Mouse (Mus musculus): ENCODE data around the gene Cd151. TPM values are rescaled to one million over a fixed set of nuclear protein-coding genes. Genes with fewer than 3 reads are reported as not detected.

The Cd151 gene
- polyA plus RNA-seq, 1 experiment from 2014 or later, result 23.0 TPM

DNA sequence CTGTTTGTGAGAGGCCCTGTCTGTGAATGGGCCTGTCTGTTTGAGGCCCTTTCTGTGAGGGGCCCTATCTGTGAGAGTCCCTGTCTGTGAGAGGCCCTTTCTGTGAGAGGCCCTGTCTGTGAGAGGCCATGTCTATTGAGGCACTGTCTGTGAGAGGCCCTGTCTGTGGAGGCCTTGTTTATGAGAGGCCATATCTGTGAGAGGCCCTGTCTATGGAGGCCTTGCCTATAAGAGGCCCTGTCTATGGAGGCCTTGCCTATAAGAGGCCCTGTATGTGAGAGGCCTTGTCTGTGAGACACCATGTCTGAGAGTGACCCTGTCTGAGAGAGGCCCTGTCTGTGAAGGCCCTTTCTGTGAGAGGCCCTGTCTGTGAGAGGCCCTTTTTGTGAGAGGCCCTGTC lies 41.0 kb downstream of the Cd151 start:
- H3K4me1 ChIP-seq (ENCODE audit: control insufficient read depth, insufficient read depth, low read depth, low read length), result no peaks in the 10 kb centered on the region
- H3K9ac ChIP-seq (ENCODE audit: low read depth, low read length), result no peak overlapping the region
- H3K4me2 ChIP-seq (ENCODE audit: low read length), result no peak overlapping the region
- no peak overlapping the region for H3K27ac ChIP-seq (ENCODE audit: low read depth, low read length)
- no peaks in the 10 kb centered on the region for H3K27me3 ChIP-seq (replicated peaks; ENCODE audit: control insufficient read depth, insufficient read depth, low read length)
- no peak overlapping the region for H3K4me3 ChIP-seq (ENCODE audit: low read length)
- no peaks in the 10 kb centered on the region for H3K9me3 ChIP-seq (ENCODE audit: control insufficient read depth, low read length)
- H3K36me3 ChIP-seq (ENCODE audit: control insufficient read depth, insufficient read depth, low read length), result 0 out of 2 replicates have a peak, but pooled peaks cover 2% of the 10 kb centered on the region
- no peak for ATAC-seq

DNA sequence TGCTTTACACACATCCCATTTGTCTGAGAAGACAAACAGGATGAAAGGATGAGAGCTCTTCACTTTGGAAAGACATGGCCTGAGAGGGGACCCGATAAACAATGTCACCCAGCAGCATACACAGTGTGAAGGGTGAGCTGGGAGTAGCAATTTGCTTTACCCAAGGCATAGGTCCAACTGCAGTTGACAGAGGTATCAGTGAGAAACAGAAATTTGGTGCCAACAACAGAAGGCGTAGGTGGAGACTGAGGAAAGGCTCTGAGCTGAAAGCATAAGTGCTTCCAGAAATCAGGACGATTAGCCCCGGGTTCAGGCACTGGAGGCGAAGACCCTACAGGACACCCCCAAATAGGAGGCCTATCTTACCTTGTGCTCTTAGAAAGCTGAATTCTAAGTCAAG lies 43.0 kb downstream of the Cd151 start:
- WGBS, result 90% methylated on average over 5 of the region's 5 CpGs
- H3K4me3 ChIP-seq (ENCODE audit: low read length), result no peak overlapping the region
- no peaks in the 10 kb centered on the region for H3K4me1 ChIP-seq (ENCODE audit: control insufficient read depth, insufficient read depth, low read depth, low read length)
- no peaks in the 10 kb centered on the region for H3K9me3 ChIP-seq (ENCODE audit: control insufficient read depth, low read length)
- H3K9ac ChIP-seq (ENCODE audit: low read depth, low read length), result no peak overlapping the region
- H3K27me3 ChIP-seq (replicated peaks; ENCODE audit: control insufficient read depth, insufficient read depth, low read length), result no peaks in the 10 kb centered on the region
- H3K4me2 ChIP-seq (ENCODE audit: low read length), result no peak overlapping the region
- H3K27ac ChIP-seq (ENCODE audit: low read depth, low read length), result no peak overlapping the region
- 0 out of 2 replicates have a peak, but pooled peaks cover 4% of the 10 kb centered on the region for H3K36me3 ChIP-seq (ENCODE audit: control insufficient read depth, insufficient read depth, low read length)
- ATAC-seq, result no peak

DNA sequence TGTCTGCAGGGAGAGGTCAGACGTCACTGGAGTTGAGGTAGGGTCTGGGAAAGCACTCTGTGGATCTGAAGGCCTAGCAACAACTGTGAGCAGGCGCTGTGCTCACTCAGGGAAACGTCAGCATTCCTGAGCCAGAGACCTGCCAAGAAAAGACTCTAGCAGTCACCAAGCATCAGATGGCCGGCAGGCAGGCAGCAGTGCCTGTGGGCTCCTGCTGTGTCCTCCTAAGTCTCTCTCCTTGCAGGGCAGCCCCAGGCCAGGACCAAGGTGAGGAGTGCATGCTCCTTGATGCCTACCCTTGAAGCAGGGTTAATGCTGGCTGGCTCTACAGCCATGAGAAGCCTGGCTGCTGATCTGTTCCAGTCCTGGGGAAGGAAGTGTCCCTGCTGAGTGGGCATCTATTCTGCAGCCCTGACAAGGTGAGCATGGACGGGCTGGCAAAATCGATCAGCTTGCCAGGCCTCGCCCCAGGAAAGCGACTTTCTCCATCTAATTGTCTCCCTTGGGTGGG lies 43.5 kb downstream of the Cd151 start:
- no peak overlapping the region for H3K4me3 ChIP-seq (ENCODE audit: low read length)
- no peaks in the 10 kb centered on the region for H3K27me3 ChIP-seq (replicated peaks; ENCODE audit: control insufficient read depth, insufficient read depth, low read length)
- 0 out of 2 replicates have a peak, but pooled peaks cover 4% of the 10 kb centered on the region for H3K36me3 ChIP-seq (ENCODE audit: control insufficient read depth, insufficient read depth, low read length)
- H3K27ac ChIP-seq (ENCODE audit: low read depth, low read length), result no peak overlapping the region
- H3K9me3 ChIP-seq (ENCODE audit: control insufficient read depth, low read length), result no peaks in the 10 kb centered on the region
- H3K4me1 ChIP-seq (ENCODE audit: control insufficient read depth, insufficient read depth, low read depth, low read length), result no peaks in the 10 kb centered on the region
- WGBS, result 70% methylated on average over 8 of the region's 8 CpGs
- no peak for ATAC-seq
- no peak overlapping the region for H3K4me2 ChIP-seq (ENCODE audit: low read length)
- H3K9ac ChIP-seq (ENCODE audit: low read depth, low read length), result no peak overlapping the region

DNA sequence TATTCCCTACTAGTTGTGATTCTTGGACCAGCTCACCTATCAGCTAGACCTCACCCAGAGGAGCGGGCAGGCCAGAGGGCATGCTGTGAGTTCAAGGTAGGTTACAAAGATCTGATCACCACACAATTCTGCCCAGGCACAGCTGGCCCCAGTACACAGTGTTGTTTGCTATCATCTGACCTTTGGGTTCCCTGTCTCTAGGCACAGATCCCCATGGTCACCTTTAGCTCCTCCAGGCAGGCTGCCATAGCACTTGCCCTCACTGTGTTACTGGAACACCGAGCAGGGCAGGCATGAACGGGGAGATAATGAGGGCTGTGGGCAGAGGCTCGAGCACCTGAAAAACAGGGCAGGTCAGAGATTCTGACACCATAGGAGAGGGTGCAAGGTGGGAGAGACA lies 50.4 kb downstream of the Cd151 start:
- Histone ChIP-seq H3K36me3 (ENCODE audit: control insufficient read depth, insufficient read depth, low read length) (peaks cover 7% of the 10 kb centered on the region), H3K9ac (ENCODE audit: low read depth, low read length) (no peak overlapping the region)
- 85% methylated on average over 4 of the region's 4 CpGs for WGBS

DNA sequence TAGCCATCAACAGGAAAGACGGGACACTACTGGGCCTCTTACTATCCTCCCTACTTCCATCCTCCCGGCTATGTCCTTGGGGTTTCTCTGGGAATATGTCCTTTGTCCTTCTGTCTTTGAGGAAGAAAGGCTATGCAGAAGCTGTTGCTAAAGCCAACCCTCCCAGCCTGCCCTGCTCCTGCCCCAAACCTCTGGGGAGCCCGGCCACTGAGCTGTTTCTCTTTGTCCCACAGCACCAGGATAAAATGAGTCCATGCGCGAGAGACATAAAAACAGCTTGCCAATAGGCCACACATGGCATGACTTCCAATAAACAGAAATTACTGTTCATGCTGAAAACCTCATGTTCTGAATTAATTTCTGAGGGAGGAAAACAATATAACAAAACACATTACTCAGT lies 51.1 kb downstream of the Cd151 start:
- H3K9me3 ChIP-seq (ENCODE audit: control insufficient read depth, low read length), result no peaks in the 10 kb centered on the region
- H3K4me1 ChIP-seq (ENCODE audit: control insufficient read depth, insufficient read depth, low read depth, low read length), result no peaks in the 10 kb centered on the region
- H3K36me3 ChIP-seq (ENCODE audit: control insufficient read depth, insufficient read depth, low read length), result peaks cover 7% of the 10 kb centered on the region
- no peak overlapping the region for H3K27ac ChIP-seq (ENCODE audit: low read depth, low read length)
- no peak overlapping the region for H3K4me3 ChIP-seq (ENCODE audit: low read length)
- WGBS, result 80% methylated on average over 5 of the region's 5 CpGs
- ATAC-seq, result no peak
- H3K9ac ChIP-seq (ENCODE audit: low read depth, low read length), result no peak overlapping the region
- no peak overlapping the region for H3K4me2 ChIP-seq (ENCODE audit: low read length)
- H3K27me3 ChIP-seq (replicated peaks; ENCODE audit: control insufficient read depth, insufficient read depth, low read length), result no peaks in the 10 kb centered on the region

More for the DNA sequence above, 50.4 kb downstream of the Cd151 start:
- no peak overlapping the region for H3K4me2 ChIP-seq (ENCODE audit: low read length)
- H3K4me3 ChIP-seq (ENCODE audit: low read length), result no peak overlapping the region
- no peak overlapping the region for H3K27ac ChIP-seq (ENCODE audit: low read depth, low read length)
- no peaks in the 10 kb centered on the region for H3K4me1 ChIP-seq (ENCODE audit: control insufficient read depth, insufficient read depth, low read depth, low read length)
- no peaks in the 10 kb centered on the region for H3K9me3 ChIP-seq (ENCODE audit: control insufficient read depth, low read length)
- H3K27me3 ChIP-seq (replicated peaks; ENCODE audit: control insufficient read depth, insufficient read depth, low read length), result no peaks in the 10 kb centered on the region
- no peak for ATAC-seq

DNA sequence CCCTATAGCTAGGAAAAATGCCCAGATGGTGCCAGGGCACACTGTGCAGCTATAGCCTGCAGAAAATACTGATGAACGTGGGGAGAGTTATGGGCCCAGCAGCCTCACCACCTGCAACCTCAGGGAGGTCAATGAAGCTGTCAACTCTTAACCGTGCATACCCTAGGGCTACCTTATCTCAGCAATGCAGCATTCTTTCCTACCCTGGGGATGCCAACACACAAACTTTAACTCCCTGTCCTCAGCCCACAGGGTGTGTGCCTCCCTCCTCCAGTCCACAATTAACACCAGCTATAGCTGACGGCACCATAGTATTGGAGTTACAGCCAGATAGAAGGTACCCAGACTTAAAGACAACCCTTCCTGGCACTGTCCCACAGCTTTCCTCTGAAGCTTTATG lies 51.7 kb downstream of the Cd151 start:
- H3K4me2 ChIP-seq (ENCODE audit: low read length), result no peak overlapping the region
- H3K36me3 ChIP-seq (ENCODE audit: control insufficient read depth, insufficient read depth, low read length), result peaks cover 5% of the 10 kb centered on the region

DNA sequence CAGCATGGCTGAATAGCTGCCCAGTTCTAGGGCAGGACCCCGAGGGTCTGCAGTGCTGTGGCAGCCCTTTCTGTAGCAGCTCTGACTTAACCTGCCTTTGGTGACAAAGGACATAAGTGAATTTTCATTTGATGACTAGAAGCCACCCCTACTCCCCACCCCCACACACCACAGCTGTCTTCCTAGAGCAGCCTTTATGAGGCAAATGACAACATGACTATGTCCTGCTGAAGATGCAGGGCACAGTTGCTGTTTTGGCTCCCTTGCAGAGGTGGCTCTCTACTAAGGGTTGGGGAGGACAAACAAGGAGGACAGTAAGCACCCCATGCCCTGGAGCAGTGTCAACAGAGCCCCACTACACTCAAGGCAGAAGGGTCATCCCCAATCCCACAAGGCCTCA lies 52.6 kb downstream of the Cd151 start:
- Histone ChIP-seq H3K4me2 (ENCODE audit: low read length) (no peak overlapping the region), H3K36me3 (ENCODE audit: control insufficient read depth, insufficient read depth, low read length) (peaks cover 5% of the 10 kb centered on the region), H3K9me3 (ENCODE audit: control insufficient read depth, low read length) (no peaks in the 10 kb centered on the region), H3K9ac (ENCODE audit: low read depth, low read length) (no peak overlapping the region), H3K4me3 (ENCODE audit: low read length) (no peak overlapping the region), H3K4me1 (ENCODE audit: control insufficient read depth, insufficient read depth, low read depth, low read length) (no peaks in the 10 kb centered on the region), H3K27me3 (replicated peaks; ENCODE audit: control insufficient read depth, insufficient read depth, low read length) (no peaks in the 10 kb centered on the region), H3K27ac (ENCODE audit: low read depth, low read length) (no peak overlapping the region)
- WGBS, result 81% methylated on average over 1 of the region's 1 CpGs
- no peak for ATAC-seq

More for the DNA sequence above, 51.7 kb downstream of the Cd151 start:
- ATAC-seq, result no peak
- H3K27ac ChIP-seq (ENCODE audit: low read depth, low read length), result no peak overlapping the region
- no peak overlapping the region for H3K4me3 ChIP-seq (ENCODE audit: low read length)
- H3K9me3 ChIP-seq (ENCODE audit: control insufficient read depth, low read length), result no peaks in the 10 kb centered on the region
- no peak overlapping the region for H3K9ac ChIP-seq (ENCODE audit: low read depth, low read length)
- 73% methylated on average over 3 of the region's 3 CpGs for WGBS
- no peaks in the 10 kb centered on the region for H3K4me1 ChIP-seq (ENCODE audit: control insufficient read depth, insufficient read depth, low read depth, low read length)
- no peaks in the 10 kb centered on the region for H3K27me3 ChIP-seq (replicated peaks; ENCODE audit: control insufficient read depth, insufficient read depth, low read length)

Other genes starting within 250 kb of the Cd151 start
- 57.1 and 67.4 TPM in 2 replicates for gene Phrf1, start 238.6 kb upstream of the Cd151 start, polyA plus RNA-seq (2015; fragmentation: Nextera tagmentation; extraction: Ambion mirVana)
- gene Irf7, start 200.9 kb upstream of the Cd151 start, polyA plus RNA-seq (2015; fragmentation: Nextera tagmentation; extraction: Ambion mirVana), result 1.8 and 2.0 TPM in 2 replicates
- gene Cdhr5, start 190.6 kb upstream of the Cd151 start, polyA plus RNA-seq (2015; fragmentation: Nextera tagmentation; extraction: Ambion mirVana), result 0.29 TPM in 1 of 2 replicates, not detected in the other
- 3.5 and 6.1 TPM in 2 replicates for gene Sct, start 188.3 kb upstream of the Cd151 start, polyA plus RNA-seq (2015; fragmentation: Nextera tagmentation; extraction: Ambion mirVana)
- 0.64 and 1.00 TPM in 2 replicates for gene Drd4, start 175.4 kb upstream of the Cd151 start, polyA plus RNA-seq (2015; fragmentation: Nextera tagmentation; extraction: Ambion mirVana)
- 202 and 206 TPM in 2 replicates for gene Deaf1, start 139.7 kb upstream of the Cd151 start, polyA plus RNA-seq (2015; fragmentation: Nextera tagmentation; extraction: Ambion mirVana)
- gene Tmem80, start 139.7 kb upstream of the Cd151 start, polyA plus RNA-seq (2015; fragmentation: Nextera tagmentation; extraction: Ambion mirVana), result 48.2 and 52.2 TPM in 2 replicates
- 2.5 and 3.1 TPM in 2 replicates for gene Eps8l2, start 128.5 kb upstream of the Cd151 start, polyA plus RNA-seq (2015; fragmentation: Nextera tagmentation; extraction: Ambion mirVana)
- 276 and 284 TPM in 2 replicates for gene Taldo1, start 75.2 kb upstream of the Cd151 start, polyA plus RNA-seq (2015; fragmentation: Nextera tagmentation; extraction: Ambion mirVana)
- gene Gatd1, start 53.3 kb upstream of the Cd151 start, polyA plus RNA-seq (2015; fragmentation: Nextera tagmentation; extraction: Ambion mirVana), result 51.8 and 55.2 TPM in 2 replicates
- gene Cend1, start 37.9 kb upstream of the Cd151 start, polyA plus RNA-seq (2015; fragmentation: Nextera tagmentation; extraction: Ambion mirVana), result 226 and 245 TPM in 2 replicates
- 96.3 and 104 TPM in 2 replicates for gene Slc25a22, start 29.5 kb upstream of the Cd151 start, polyA plus RNA-seq (2015; fragmentation: Nextera tagmentation; extraction: Ambion mirVana)
- gene Pidd1, start 23.4 kb upstream of the Cd151 start, polyA plus RNA-seq (2015; fragmentation: Nextera tagmentation; extraction: Ambion mirVana), result 2.8 and 4.5 TPM in 2 replicates
- 602 and 645 TPM in 2 replicates for gene Rplp2, start 20.0 kb upstream of the Cd151 start, polyA plus RNA-seq (2015; fragmentation: Nextera tagmentation; extraction: Ambion mirVana)
- gene Pnpla2, start 12.2 kb upstream of the Cd151 start, polyA plus RNA-seq (2015; fragmentation: Nextera tagmentation; extraction: Ambion mirVana), result 20.0 and 20.9 TPM in 2 replicates
- gene Cracr2b, start 6.3 kb upstream of the Cd151 start, polyA plus RNA-seq (2015; fragmentation: Nextera tagmentation; extraction: Ambion mirVana), result 7.9 and 10.8 TPM in 2 replicates
- 72.4 and 75.8 TPM in 2 replicates for gene Polr2l, start 7.7 kb downstream of the Cd151 start, polyA plus RNA-seq (2015; fragmentation: Nextera tagmentation; extraction: Ambion mirVana)
- 68.3 and 71.0 TPM in 2 replicates for gene Tspan4, start 7.8 kb downstream of the Cd151 start, polyA plus RNA-seq (2015; fragmentation: Nextera tagmentation; extraction: Ambion mirVana)
- gene Chid1, start 72.5 kb downstream of the Cd151 start, polyA plus RNA-seq (2015; fragmentation: Nextera tagmentation; extraction: Ambion mirVana), result 54.4 and 56.7 TPM in 2 replicates
- 118 and 136 TPM in 2 replicates for gene Ap2a2, start 94.8 kb downstream of the Cd151 start, polyA plus RNA-seq (2015; fragmentation: Nextera tagmentation; extraction: Ambion mirVana)
- 0.19 and 0.29 TPM in 2 replicates for gene Muc6, start 187.9 kb downstream of the Cd151 start, polyA plus RNA-seq (2015; fragmentation: Nextera tagmentation; extraction: Ambion mirVana)
- gene Muc2, start 222.9 kb downstream of the Cd151 start, polyA plus RNA-seq (2015; fragmentation: Nextera tagmentation; extraction: Ambion mirVana), result 0.40 and 0.58 TPM in 2 replicates